Mouse (Mus musculus): ENCODE measurements around the gene Gnb1.
A peak's percentile ranks its signal among the peaks of the same experiment; 100 is the strongest.

Gnb1 gene

GRCm38 (mm10) chr4:155578336-155579125 is 87.4 kb downstream of the Gnb1 start:
- DNase-seq (ENCODE audit: low spot score in 2 of 2), result no peak

GRCm38 (mm10) chr4:155580420-155580819 is 89.3 kb downstream of the Gnb1 start:
- peak in 1 of 2 experiments; percentile 39 for DNase-seq (ENCODE audit: low spot score in 2 of 2)

- no peak for DNase-seq (ENCODE audit: low spot score in 2 of 2)
Measured at GRCm38 (mm10) chr4:155582279-155582905, 91.2 kb downstream of the Gnb1 start.

- no peak for DNase-seq (ENCODE audit: low spot score in 2 of 2)
Measured at GRCm38 (mm10) chr4:155589356-155589755, 98.2 kb downstream of the Gnb1 start.

GRCm38 (mm10) chr4:155591012-155591719 is 100.0 kb downstream of the Gnb1 start:
- no peak for DNase-seq (ENCODE audit: low spot score in 2 of 2)

GRCm38 (mm10) chr4:155593780-155594179 is 102.6 kb downstream of the Gnb1 start:
- no peak for DNase-seq (ENCODE audit: low spot score in 2 of 2)

GRCm38 (mm10) chr4:155595777-155596176 is 104.6 kb downstream of the Gnb1 start:
- DNase-seq (ENCODE audit: low spot score in 2 of 2), result no peak

GRCm38 (mm10) chr4:155596606-155597005 is 105.4 kb downstream of the Gnb1 start:
- no peak for DNase-seq (ENCODE audit: low spot score in 2 of 2)

GRCm38 (mm10) chr4:155598536-155598935 is 107.4 kb downstream of the Gnb1 start:
- DNase-seq (ENCODE audit: low spot score in 2 of 2), result no peak

GRCm38 (mm10) chr4:155599901-155600825 is 109.0 kb downstream of the Gnb1 start:
- no peak for DNase-seq (ENCODE audit: low spot score in 2 of 2)

- DNase-seq (ENCODE audit: low spot score in 2 of 2), result peak; percentile 92 to 96
Measured at GRCm38 (mm10) chr4:155601091-155601996, 110.2 kb downstream of the Gnb1 start, which contains the start of gene Slc35e2. Gene Slc35e2, plus strand, starts transcription at chr4:155601416.

GRCm38 (mm10) chr4:155601997-155602456 is 110.9 kb downstream of the Gnb1 start:
- DNase-seq (ENCODE audit: low spot score in 2 of 2), result no peak

GRCm38 (mm10) chr4:155602753-155603152 is 111.6 kb downstream of the Gnb1 start:
- DNase-seq (ENCODE audit: low spot score in 2 of 2), result no peak

- DNase-seq (ENCODE audit: low spot score in 2 of 2), result no peak
Measured at GRCm38 (mm10) chr4:155603801-155604200, 112.6 kb downstream of the Gnb1 start.

GRCm38 (mm10) chr4:155605132-155605531 is 114.0 kb downstream of the Gnb1 start:
- DNase-seq (ENCODE audit: low spot score in 2 of 2), result no peak

GRCm38 (mm10) chr4:155606825-155607224 is 115.7 kb downstream of the Gnb1 start:
- no peak for DNase-seq (ENCODE audit: low spot score in 2 of 2)
